Mouse (Mus musculus) inflammation-experienced regulatory T-cells, adult 6 months (primary cell): ENCODE results near the gene Slc9a3r1. TPM values are rescaled to one million over a fixed set of nuclear protein-coding genes. Genes with fewer than 3 reads are reported as not detected.

Experiments
- ATAC-seq: one replicate; pipeline ENCODE4 v1.8.0; 2017
- polyA plus RNA-seq, 3 experiments: library from polyadenylated mRNA; unstranded; fragments of 100-300 nt; shearing (Covaris generic); gene quantifications; one replicate each; pipeline ENCODE4 v1.2.1; 2017

Gene Slc9a3r1
- polyA plus RNA-seq, 3 experiments from 2014 or later = 137 to 172 (median 165) TPM

DNA sequence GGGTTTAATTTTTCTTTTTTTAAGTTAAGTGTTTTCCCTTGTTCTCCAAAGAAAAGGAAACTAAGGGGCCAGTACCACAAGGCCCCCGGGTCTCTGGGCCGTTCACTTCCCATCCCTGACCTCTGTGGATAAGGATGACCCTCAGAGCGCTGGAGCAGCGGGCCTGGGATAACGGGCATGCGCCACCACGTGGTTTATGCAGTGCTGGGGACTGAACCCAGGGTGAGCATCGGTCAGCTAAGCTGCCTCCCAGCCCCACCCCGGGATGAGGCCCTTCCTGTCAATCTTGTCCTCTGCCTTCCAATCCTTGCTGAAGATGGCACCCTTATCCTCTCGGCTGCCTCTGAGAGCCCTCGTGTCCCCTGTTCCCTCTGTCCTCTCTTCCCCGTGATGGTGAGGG lies 64.5 kb downstream of the Slc9a3r1 start:
- ATAC-seq = no peak

DNA sequence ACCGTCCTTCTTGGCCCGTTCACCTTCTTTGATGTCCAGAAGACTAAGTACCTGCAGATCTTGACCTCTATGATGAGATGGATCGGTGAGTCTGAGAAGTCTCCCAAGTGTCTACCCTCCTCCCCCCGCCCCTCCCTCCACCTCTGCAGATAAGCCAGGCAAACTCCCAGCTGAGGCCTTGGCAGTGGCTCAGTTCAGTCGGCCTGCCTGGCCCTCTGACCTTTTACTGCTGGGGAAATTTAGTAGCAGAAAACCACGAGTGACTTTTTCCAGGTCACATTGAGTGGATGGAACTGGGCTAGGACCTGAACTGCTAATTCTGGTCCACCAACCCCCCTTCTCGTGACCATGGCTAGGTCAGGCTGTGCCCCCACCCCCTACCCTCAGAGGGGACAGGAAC lies 65.3 kb downstream of the Slc9a3r1 start:
- ATAC-seq = no peak

DNA sequence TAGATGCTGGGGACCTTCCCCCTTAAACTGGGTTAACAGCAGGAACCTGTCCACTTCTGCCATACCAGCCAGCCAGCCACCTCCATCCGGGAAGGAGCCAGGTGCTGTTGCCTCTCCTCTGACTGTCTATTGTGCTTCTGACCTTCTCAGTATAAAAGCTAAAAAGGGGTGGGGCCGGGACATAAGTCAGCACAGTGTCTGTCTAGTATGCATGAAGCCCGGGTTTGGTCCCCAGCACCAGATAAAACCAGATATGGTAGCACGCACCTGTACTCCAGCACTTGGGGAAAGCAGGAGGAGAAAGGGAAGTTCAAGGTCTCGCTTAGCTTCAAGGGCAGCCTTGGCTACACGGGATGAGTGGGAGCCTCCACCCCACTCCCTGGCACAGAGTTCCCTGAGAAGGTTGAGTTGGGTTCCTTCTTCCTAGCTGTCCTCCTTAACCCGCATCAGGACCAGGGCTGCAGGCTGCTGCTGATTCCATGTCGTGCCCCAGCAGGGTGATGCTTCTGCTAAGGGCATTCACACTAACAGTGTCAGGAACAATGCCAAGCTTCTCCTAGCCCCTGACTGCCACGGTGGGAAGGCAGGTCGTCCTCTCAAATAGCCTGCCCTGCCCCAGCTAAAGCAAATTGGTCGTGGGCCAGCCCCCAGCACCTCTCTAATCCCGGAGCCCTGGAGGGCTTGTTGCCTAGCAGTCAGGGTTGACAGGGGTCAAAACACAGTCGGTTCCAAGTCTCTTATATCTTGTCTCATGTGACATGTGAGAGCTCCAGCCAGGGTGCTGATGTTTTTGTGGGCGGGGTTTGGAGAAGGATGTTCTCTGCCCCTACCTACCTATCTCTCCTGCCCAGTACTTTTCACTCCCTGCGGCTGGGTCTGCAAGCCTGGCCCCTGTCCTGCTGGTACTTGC lies 66.1 kb downstream of the Slc9a3r1 start:
- no peak for ATAC-seq

Other genes starting within 250 kb of the Slc9a3r1 start
- not detected for gene Cd300lb, start 229.0 kb upstream of the Slc9a3r1 start, polyA plus RNA-seq
- not detected for gene Cd300c, start 194.2 kb upstream of the Slc9a3r1 start, polyA plus RNA-seq
- gene Cd300ld, start 173.4 kb upstream of the Slc9a3r1 start, polyA plus RNA-seq = under 1 TPM in 1 of 3 experiments, not detected in 2; 0.36 TPM
- gene Cd300c2, start 161.5 kb upstream of the Slc9a3r1 start, polyA plus RNA-seq = 1 to 10 TPM in 1 of 3 experiments, not detected in 2; 1.4 TPM
- not detected for gene Cd300ld2, start 147.1 kb upstream of the Slc9a3r1 start, polyA plus RNA-seq
- not detected for gene Cd300ld4, start 136.3 kb upstream of the Slc9a3r1 start, polyA plus RNA-seq
- not detected for gene Cd300ld5, start 125.6 kb upstream of the Slc9a3r1 start, polyA plus RNA-seq
- gene Cd300ld3, start 114.9 kb upstream of the Slc9a3r1 start, polyA plus RNA-seq = not detected
- under 1 TPM in 1 of 3 experiments, not detected in 2; 0.34 TPM for gene Cd300e, start 101.2 kb upstream of the Slc9a3r1 start, polyA plus RNA-seq
- gene Rab37, start 71.9 kb upstream of the Slc9a3r1 start, polyA plus RNA-seq = 100 to 1,000 TPM; 106 to 231 (median 206) TPM
- gene Cd300lf, start 29.3 kb upstream of the Slc9a3r1 start, polyA plus RNA-seq = 1 to 10 TPM; 1.4 to 1.6 (median 1.5) TPM
- 10 to 100 TPM in 1 of 3 experiments, 1 to 10 TPM in 2; 9.2 to 10.6 (median 9.8) TPM for gene Tmem104, start 24.1 kb downstream of the Slc9a3r1 start, polyA plus RNA-seq
- 10 to 100 TPM; 14.2 to 21.0 (median 15.1) TPM for gene Nat9, start 24.5 kb downstream of the Slc9a3r1 start, polyA plus RNA-seq
- gene Grin2c, start 103.9 kb downstream of the Slc9a3r1 start, polyA plus RNA-seq = not detected
- gene Fdxr, start 113.7 kb downstream of the Slc9a3r1 start, polyA plus RNA-seq = 10 to 100 TPM; 20.6 to 26.2 (median 23.7) TPM
- 1 to 10 TPM in 1 of 3 experiments, under 1 TPM in 2; 0.62 to 1.1 (median 0.78) TPM for gene Fads6, start 134.3 kb downstream of the Slc9a3r1 start, polyA plus RNA-seq
- not detected for gene Otop2, start 143.8 kb downstream of the Slc9a3r1 start, polyA plus RNA-seq
- not detected for gene Ush1g, start 158.7 kb downstream of the Slc9a3r1 start, polyA plus RNA-seq
- gene Otop3, start 171.4 kb downstream of the Slc9a3r1 start, polyA plus RNA-seq = not detected
- 1 to 10 TPM; 1.9 to 3.4 (median 2.6) TPM for gene Hid1, start 204.4 kb downstream of the Slc9a3r1 start, polyA plus RNA-seq
- not detected for gene Cdr2l, start 218.6 kb downstream of the Slc9a3r1 start, polyA plus RNA-seq
- gene Mrpl58, start 240.4 kb downstream of the Slc9a3r1 start, polyA plus RNA-seq = 100 to 1,000 TPM; 173 to 208 (median 179) TPM